Mouse (Mus musculus) erythroblast, embryonic 14.5 days (primary cell): Measurements from ENCODE around the gene Amph.

Source experiments
- GATA1 ChIP-seq: IDR thresholded peaks from 2 replicates; pipeline ENCODE4 v1.6.1; 2012; ENCODE audit warnings: low read length, inconsistent platforms, mixed read lengths
- TAL1 ChIP-seq: IDR thresholded peaks from 3 replicates; pipeline ENCODE4 v1.6.1; 2012; ENCODE audit warnings: low read length, inconsistent platforms, mixed read lengths

- TF ChIP-seq TAL1 (no peak), GATA1 (no peak)
Measured at GRCm38 (mm10) chr13:19177662-19178259, 229.8 kb downstream of the Amph start.
